Mouse (Mus musculus): ENCODE measurements around the gene Tnfrsf8.

DNA sequence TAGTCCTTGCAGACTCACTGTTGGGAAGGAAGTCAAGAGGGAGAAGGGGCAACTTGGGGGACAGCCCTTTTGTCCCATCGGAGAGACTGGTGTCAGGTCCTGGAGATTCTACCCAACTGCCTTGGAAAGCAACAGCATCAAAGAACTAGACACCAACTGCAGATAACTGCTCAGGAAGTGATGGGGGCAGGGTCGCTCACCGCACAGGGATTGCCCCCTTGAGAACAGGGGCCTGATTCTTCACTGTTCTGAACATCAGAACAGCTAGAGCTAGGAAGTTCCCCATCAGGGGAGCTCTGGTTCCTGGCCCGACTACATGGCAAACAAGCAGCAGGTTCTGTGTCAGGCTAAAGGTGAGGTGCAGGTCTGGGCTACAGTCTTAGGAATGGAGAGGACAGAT, 48.5 kb downstream of the Tnfrsf8 start:
- no peak for TF ChIP-seq CTCF (IDR thresholded peaks at IDR 0.05; ENCODE audit: control insufficient read depth, insufficient read depth, low read length)
- no peak for TF ChIP-seq POLR2A (IDR thresholded peaks at IDR 0.05; ENCODE audit: borderline replicate concordance, control insufficient read depth, low read depth, low read length)
